Mouse (Mus musculus): Measurements from ENCODE around the gene Tas2r119.
A peak's percentile ranks its signal among the peaks of the same experiment; 100 is the strongest.
"Not testable (repeated sequence)": the region's sequence is repeated elsewhere in the genome, so short reads cannot be mapped to it uniquely, and the experiment has no call there.

The Tas2r119 gene

DNA sequence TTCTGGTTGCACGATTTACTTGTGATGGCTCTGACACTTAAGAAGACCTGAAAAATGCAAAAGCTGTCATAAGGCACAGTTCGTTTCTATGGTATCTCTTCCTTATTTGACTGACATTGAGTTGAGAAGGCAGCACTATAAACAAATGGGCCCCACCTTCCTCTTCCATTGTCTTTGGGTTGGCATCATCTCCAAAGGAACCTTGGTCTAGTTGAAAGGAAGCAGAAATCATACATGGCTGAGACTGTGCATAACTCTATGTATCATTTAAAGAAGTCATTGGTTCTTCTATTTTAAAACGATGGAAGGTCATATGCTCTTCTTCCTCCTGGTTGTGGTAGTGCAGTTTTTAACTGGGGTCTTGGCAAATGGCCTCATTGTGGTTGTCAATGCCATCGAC is at the start of gene Tas2r119:
Gene Tas2r119, plus strand, starts transcription at position 301 of the 400 bp plus-strand sequence.
- DNase-seq (ENCODE audit: inconsistent ontology term), result no peak

DNA sequence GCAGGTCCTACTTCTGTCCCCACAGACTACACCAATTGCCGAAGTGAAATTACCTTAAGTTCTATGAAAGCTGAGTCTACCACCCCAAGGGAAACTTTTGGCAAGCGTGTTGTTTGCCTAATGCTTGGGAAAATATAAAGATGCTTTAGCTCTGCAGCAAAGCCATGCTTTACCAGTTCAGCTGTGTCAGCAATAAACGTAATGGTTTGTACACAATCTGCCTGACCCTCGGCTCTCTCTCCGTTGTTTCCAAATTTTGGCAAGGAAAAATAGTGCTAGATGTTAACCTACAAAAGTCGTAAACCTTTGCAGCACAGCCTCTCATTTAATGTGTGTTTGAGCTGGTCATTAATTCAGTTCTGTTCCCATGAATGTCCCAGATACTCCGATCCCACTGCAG is 44.8 kb upstream of the Tas2r119 start:
- DNase-seq (ENCODE audit: inconsistent ontology term), result no peak

DNA sequence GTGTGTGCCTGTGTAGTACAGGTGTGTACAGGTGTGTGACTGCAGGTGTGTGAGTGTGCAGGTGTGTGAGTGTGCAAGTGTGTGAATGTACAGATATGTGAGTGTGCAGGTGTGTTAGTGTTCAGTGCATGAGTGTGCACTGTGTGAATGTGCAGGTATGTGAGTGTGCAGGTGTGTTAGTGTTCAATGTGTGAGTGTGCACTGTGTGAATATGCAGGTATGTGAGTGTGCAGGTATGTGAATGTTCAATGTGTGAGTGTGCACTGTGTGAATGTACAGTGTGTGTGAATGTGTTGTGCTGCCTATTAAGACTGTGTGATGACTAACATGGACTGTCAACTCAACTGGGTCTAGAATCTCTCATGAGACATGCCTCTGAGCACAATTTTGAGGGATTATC is 35.4 kb upstream of the Tas2r119 start:
- no peak for DNase-seq (ENCODE audit: inconsistent ontology term)

DNA sequence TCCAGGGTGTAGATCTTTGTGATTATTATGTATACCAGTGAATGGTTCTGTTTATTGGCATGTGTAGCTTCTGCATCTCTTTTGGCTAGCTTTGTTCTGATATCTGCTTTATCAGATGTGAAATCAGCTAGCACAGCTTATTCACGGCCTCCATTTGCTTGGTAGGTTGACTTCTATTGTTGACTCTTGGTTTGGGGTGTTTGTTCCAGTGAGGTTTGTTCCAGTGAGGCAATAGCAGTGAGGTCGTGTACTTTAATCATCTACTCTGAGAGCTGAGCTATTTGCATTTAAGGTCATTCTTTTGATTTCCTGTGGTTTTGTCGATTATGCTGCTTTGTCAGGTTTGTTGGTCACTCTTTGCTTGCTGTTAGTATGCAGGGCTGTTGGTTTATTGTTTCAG is 32.8 kb upstream of the Tas2r119 start:
- DNase-seq (ENCODE audit: inconsistent ontology term), result no peak

DNA sequence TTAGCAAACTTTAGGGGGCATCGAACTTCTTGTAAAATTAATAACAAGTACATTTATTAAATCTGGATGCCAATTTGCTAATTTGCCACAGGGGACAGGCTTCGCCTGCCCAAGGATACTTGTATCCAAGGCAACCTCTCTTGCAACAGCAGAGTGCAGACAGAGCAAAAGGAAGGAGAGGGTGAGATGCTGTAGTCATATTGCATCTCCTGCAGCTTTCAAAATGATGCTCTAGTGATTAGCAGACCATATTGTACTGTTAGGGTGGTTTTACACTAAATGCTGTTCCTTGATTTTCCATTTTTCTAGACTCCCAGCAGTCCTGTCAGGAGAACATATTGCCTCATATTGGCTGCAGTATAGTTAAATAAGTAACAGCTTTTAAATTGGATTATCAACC is 23.7 kb upstream of the Tas2r119 start:
- no peak for DNase-seq (ENCODE audit: inconsistent ontology term)

DNA sequence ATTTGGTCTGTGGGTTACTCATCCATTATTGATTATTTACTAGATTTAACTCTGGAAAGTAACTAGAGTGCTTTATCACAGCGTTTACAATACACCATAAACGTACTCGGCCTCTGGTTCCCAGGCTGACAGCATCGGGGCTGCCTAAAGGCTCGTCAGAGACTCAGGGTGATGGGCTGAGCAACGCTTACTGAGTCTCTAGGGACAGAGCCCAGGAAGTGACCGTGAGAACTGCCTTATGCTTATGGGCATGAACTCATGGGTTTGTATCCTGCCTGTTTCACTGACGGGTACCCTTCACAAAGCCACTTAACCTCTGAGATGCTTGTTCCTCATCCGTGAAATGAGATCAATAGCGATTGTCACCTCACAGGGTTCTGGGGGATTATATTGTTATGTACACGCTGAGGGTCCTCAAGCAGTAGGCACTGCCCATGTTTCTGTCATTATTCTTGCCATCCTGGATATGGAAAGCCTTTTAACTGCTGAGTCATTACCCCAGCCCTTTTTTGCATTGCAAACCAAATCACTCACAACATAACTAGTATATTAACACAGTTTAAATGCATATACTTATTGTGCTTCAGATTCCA is 23.1 kb upstream of the Tas2r119 start:
- DNase-seq (ENCODE audit: inconsistent ontology term), result no peak

DNA sequence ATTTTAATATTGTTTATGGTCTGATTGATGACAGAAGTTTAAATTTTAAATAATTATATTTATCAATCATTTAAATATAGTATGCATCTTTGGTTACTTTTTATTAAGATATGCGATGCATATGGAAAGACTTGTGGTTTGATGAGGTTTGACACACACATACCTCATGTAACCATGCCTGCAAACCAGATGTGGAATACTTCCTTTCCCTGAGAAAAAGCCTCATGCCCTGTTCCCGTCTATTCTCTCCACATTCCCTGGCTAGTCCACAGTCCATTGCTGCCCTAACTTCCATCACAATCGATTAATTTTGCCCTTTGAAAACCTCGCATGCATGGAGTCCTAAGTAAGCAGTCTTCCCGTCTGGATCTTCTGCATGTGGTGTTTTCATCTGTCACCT is 21.0 kb upstream of the Tas2r119 start:
- DNase-seq (ENCODE audit: inconsistent ontology term), result no peak

DNA sequence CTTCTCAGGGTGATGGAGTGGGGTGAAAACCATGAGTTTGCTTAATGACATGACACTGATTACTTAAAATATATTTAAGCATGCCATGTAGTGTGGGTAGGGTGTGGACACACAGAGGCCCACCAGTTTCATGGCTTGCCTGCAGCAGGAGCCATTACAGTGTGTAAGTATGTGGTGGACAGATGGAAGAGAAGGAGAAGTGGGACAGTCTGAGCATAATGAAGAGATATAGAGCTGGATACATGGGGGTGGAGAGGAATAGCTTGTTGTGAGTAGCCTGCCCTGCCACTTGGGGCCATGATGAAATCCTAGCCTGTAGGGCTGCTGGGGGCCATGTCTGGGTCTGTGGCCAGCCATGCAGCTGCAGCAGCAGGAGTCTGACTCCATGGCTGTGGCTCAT is 16.8 kb upstream of the Tas2r119 start:
- DNase-seq (ENCODE audit: inconsistent ontology term), result no peak

DNA sequence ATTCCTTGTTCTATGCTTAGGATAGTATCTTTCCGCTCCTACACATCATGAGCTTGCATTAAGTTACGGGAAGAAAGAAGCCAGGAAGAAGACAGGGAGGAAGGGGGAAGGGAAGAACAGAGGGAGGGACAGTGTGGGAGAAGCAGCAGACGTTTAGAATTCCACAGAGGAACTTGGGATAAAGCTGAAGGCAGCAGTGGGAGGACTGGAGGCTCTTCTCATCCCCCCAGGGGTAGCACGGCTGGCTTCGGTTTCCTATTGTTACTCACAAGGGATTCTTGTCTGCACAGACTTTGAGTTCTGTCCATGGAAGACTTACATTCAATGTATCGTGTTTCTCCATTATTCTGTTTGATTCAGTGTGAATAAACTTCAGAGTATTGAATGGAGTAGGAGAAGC is 5.3 kb upstream of the Tas2r119 start:
- DNase-seq (ENCODE audit: inconsistent ontology term), result no peak

DNA sequence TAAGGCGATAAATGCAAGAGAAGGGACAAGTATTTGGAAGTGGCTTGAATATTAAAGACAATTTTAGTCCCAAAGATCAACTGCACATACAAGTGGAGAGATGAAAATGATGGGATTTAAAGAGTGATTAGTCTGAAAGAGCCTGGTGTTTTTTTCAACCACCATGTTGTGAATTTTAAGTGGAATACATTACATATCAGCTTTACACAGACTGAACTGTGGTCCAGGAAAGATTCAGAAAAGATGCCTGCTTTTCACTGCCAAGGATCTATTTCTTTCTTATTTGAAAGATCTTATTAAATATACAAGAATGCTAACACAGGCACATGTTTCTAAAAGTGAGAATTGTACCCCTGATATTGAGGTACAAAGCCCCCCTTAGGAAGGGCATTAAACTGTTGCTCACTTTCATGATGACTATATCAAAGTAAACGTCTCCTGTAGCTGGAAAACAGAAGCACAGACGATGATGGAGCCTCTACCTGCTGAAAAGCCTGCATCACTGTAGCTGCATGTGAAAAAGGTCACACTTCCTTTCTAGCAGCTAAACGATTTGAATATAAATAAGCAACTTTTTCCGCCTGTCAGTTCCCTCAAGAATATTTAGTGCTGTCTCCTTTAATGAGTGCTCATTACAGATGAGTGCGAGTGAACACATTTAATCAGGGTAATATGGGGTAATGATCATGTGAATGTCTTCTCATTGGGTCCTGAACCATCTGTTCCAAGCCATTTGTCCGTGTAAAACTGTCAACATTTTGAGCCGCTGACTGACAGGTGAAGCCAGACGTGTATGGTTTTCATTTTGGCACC is 4.7 kb upstream of the Tas2r119 start:
- no peak for DNase-seq (ENCODE audit: inconsistent ontology term)

DNA sequence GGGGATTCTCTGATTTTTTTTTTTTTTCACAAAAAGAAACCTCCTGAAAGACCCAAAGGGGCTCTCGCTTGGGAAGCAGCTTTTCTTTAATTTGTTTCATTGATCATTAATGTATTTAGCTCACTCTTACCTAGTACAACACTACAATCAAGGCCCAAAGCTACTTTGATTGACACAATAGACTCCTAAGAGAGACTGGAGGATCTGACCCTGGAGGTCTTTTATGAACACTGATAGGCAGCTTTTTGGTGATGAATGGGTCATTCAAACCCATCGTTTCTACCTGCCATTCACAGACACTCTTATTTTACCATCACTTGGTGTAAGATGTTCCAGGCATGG is 4.1 kb upstream of the Tas2r119 start:
- DNase-seq (ENCODE audit: inconsistent ontology term), result no peak

DNA sequence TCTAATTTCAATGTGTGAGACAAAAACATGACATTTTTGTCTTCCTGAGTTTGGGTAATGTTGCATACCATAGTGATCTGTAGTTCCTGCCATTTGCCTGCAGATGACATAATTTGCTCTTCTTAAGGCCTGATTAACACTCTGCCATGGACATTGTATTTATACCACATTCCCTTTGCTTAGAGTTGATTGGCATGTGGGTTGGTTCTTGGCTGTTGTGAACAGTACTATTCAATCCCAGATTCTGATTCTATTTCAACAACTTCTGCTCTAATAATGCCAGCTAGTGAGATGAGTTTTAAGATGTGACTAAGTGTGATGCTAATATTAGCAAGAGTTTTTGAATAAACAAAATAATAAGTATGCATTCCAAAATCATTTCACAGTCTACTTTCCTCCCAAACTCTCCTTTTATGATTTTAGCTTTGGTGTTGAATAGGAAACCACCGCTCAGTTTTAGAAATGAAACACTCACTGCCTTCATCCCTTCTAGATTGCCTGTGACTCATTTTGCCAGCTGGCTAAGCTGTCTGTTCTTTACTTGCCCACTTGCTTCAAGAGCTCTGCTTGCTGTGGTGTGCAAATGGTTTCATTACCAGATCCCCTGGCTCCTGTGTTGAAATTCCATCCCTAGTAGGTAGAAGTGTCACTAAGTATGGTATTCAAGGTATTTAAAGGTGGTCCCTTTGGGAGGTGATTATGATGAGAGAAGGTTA is 3.1 kb downstream of the Tas2r119 start:
- DNase-seq (ENCODE audit: inconsistent ontology term), result peak; percentile 86

DNA sequence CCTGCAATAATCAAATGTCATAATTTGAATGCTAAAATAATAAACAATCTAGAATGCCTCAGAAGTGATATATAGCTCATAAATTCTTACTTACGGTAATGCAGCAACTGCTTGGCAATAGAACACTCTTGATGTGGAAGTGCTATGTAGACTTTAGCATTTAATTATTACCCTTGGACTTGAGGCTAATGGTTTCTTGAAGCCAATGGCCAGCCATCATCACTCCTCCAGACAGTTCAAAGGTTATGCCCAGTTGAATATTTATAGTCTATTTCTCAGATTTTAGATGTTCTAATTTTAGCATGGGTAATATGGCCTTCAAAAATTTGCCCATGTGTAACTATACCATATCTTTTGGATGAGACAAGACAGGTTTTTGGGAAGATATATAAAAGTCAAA is 4.9 kb downstream of the Tas2r119 start:
- DNase-seq (ENCODE audit: inconsistent ontology term), result no peak

DNA sequence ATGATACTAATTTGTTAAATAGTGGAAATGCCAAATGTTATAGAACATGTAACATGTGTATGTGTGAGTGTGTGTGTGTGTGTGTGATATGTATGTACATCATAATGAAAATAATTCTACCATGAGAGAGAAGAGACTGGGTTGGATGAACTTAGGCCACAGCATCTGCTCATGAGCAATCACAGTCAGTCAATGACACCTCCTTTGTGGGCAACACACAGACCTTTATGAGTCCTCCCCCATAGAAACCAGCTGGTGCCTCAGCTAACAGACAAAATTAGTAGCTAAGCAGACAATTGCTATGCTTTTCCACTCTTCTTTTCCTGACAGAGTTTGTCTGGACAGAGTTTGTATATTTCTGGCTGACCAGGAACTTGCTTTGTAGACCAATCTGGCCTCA is 7.9 kb downstream of the Tas2r119 start:
- DNase-seq (ENCODE audit: inconsistent ontology term), result no peak

DNA sequence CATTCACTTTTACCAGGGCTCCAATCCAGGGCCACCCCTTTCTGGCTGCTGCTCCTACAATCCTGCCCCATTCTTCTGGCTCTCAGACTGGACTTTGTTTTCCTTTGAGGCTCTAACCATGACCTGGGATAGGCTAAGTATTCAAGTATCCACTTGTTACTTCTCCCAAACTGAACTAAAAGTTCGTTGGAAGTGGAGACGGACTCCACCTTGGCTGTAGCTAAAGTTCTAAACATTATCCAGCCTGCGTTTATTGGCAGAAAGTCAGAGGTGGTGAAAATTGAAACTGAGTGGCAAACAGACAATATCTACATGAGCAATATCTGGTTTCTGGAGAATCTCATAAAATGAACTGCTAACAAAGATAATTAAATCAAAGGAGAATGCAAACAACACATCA is 12.8 kb downstream of the Tas2r119 start:
- DNase-seq (ENCODE audit: inconsistent ontology term), result no peak

DNA sequence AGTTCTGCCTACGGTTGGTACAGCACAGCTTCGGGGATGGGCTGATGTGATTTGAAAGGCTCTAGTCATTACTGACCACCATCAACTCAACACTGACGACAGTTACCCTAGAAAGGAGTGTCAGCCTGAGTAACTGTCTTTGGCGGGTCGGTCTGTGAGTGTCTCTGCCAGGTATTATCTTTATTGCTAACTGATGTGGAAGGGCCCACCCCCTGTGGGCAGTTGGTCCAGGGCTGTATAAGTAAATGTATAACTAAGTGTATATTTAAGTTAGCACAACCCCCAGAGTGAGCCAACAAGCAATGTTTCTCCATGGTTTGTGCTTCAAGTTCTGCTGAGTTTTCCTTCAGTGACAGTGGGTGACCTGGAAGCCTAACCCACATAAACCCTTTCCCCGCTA is 13.3 kb downstream of the Tas2r119 start:
- no peak for DNase-seq (ENCODE audit: inconsistent ontology term)

DNA sequence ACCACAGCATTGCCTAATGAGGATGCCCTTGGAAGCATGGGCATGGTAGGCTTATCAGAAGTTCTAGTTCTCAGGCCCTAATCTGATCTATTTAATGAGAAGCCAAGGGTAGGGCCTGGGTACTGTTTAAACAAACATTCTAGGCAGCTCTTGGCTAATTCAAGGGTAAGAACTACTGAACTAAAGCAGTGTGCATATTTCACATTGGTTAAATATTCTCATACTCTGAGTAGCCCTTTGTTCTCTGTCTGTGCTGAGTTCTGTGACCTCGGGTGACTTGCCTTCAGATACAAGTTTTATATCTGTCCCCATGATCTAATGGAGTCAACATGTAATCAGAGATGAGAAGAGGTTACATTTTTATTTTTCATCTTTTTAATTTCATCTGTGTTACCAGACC is 15.9 kb downstream of the Tas2r119 start:
- DNase-seq (ENCODE audit: inconsistent ontology term), result peak; percentile 71

DNA sequence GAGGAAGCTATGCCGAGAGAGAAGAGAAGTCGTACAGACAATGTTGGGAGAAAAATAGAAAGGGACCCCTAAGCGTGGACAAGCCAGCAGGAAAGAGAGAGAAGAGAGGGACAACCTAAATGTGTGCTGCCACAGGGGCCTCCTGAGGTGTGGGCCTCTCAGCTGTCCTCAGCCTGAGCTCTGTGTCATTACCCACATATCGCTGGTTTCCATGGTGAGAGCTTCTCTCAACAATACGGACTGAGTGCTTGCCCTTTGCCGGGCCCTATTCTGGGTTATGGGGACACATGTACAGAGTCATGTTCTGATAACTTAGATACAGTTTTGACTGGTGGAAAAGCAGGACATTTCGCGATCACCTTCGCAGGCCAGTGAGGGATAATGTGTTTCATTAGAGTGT is 21.0 kb downstream of the Tas2r119 start:
- DNase-seq (ENCODE audit: inconsistent ontology term), result no peak

DNA sequence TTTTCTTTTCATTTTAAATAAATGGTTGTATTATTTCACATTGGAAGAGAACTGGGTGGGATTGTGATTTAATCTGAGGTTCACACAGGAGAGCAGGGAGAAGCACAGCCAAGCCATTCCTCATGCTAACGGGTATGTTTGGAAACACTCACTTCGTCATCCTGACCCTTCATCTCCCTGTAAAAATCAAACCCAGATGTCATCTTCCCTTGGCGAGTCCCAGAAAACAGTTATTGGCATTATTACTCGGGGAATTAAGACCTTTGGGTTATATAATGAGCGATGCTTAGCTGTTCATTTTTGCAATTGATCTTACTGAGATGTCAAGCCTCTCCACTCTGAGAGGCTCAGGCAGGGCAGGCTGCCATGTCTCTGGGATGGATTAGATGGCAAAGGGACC is 21.5 kb downstream of the Tas2r119 start:
- DNase-seq (ENCODE audit: inconsistent ontology term), result peak; percentile 44

DNA sequence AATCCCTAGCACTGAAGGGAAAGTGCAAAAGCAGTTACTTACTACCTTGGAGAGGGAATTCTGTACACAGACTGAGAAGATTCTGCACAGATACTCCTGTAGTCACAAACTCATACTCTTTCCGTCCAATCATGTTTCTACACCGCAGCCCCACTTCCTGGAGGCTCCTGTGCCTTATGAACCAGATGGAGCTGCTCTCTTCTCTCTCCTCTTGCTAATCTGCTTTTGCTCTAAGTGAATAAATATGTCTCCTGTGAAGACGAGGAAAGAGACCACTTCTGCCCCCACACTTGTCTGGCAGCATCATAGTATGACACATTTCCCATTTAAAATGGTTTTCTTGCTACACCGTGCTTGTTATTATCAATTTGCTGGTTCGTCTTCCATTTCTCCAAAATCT is 26.2 kb downstream of the Tas2r119 start:
- DNase-seq (ENCODE audit: inconsistent ontology term), result no peak

DNA sequence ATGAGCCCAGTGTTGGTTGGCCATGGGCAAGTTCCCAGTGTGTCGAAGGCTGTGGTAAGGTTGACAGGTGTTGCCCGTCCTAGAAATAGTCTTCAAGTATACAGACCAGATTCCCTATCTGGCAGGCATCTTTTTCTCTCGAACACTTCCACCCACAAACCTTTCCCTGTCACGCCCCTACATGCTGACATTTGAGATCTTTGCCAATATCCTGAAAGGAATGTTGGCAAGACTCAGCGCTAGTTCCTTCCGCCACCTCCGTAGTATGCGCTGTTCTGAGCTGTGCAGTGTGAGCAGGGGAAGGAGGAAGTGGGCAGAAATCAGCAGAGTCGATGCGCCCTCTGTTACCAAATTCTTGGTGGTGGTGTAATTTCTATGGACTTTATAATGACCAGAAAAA is 27.8 kb downstream of the Tas2r119 start:
- no peak for DNase-seq (ENCODE audit: inconsistent ontology term)

DNA sequence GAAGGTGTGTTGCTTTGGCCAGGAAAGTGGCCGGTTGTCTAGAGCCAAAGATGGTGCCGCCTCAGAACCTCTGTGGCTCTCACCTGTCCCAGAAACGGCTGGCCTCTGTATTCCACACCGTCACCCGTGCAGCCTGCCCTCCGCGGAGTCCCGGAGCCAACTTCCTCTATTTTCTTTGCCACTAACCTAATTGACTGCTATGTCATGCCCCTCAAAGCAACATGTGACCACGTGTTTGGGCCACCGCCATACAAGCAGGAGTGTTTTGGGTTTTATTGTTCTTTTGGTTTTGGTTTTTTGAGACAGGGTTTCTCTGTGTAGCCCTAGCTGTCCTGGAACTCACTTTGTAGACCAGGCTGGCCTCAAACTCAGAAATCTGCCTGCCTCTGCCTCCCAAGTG is 37.6 kb downstream of the Tas2r119 start:
- DNase-seq (ENCODE audit: inconsistent ontology term), result not testable (repeated sequence)

DNA sequence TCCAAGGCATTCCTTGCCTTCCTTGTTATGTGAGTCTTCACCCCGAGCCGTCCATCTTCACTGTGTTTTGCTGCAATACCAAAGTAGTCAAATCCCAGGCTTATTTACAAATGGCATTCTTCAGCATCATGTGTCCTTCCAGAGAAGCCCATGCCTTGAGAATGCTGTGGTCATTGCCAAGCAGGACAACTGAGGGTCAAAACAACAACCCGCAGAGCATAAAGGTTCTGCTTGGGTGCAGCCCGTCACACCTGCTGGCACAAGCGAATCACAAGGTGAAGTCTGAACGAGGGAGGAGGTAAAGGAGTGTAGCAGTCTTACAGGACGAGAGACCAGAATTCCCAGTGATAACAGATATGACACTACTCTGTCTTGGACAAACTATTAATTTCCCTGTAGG is 45.9 kb downstream of the Tas2r119 start:
- no peak for DNase-seq (ENCODE audit: inconsistent ontology term)
